Mouse (Mus musculus): ENCODE data around the gene Uvrag. TPM values are rescaled to one million over a fixed set of nuclear protein-coding genes. Genes with fewer than 3 reads are reported as not detected.
A peak's percentile ranks its signal among the peaks of the same experiment; 100 is the strongest.

The Uvrag gene
- polyA plus RNA-seq, 1 experiment from 2014 or later: 25.1 TPM

GRCm38 (mm10) chr7:98994137-98994536 lies 146.8 kb downstream of the Uvrag start:
- WGBS: 53% methylated on average over 6 of the region's 6 CpGs
- no peak for ATAC-seq (ENCODE audit: insufficient read depth)
- no peak overlapping the region for H3K9ac ChIP-seq
- H3K36me3 ChIP-seq (ENCODE audit: insufficient read depth): peaks cover 8% of the 10 kb centered on the region
- DNase-seq: no peak
- H3K4me3 ChIP-seq (ENCODE audit: low read depth, low read length): no peak overlapping the region
- H3K4me2 ChIP-seq: no peak overlapping the region
- no peaks in the 10 kb centered on the region for H3K27me3 ChIP-seq (ENCODE audit: insufficient read depth, low read length)
- H3K9me3 ChIP-seq (ENCODE audit: low read depth, low read length): no peaks in the 10 kb centered on the region
- H3K4me1 ChIP-seq (ENCODE audit: insufficient read depth): peaks cover 3% of the 10 kb centered on the region; the same call in 1 of the 2 replicates
- no peak for TF ChIP-seq CTCF (IDR thresholded peaks at IDR 0.05; ENCODE audit: low read depth)
- H3K27ac ChIP-seq (ENCODE audit: low read depth): 0 out of 2 replicates have a peak overlapping the region, but pooled peaks have one; percentile 48

- Histone ChIP-seq H3K4me2 (no peak overlapping the region), H3K36me3 (ENCODE audit: insufficient read depth) (peaks cover 8% of the 10 kb centered on the region), H3K4me1 (ENCODE audit: insufficient read depth) (peaks cover 3% of the 10 kb centered on the region; the same call in 1 of the 2 replicates), H3K27me3 (ENCODE audit: insufficient read depth, low read length) (no peaks in the 10 kb centered on the region), H3K9me3 (ENCODE audit: low read depth, low read length) (no peaks in the 10 kb centered on the region), H3K9ac (no peak overlapping the region), H3K27ac (ENCODE audit: low read depth) (no peak overlapping the region), H3K4me3 (ENCODE audit: low read depth, low read length) (no peak overlapping the region)
- WGBS: 67% methylated on average over 4 of the region's 4 CpGs
- ATAC-seq (ENCODE audit: insufficient read depth) (no peak), DNase-seq (no peak)
- TF ChIP-seq CTCF (IDR thresholded peaks at IDR 0.05; ENCODE audit: low read depth): no peak
These were observed 147.5 kb downstream of the Uvrag start for GRCm38 (mm10) chr7:98993395-98993794.

GRCm38 (mm10) chr7:98991204-98991761 lies 149.7 kb downstream of the Uvrag start:
- no peaks in the 10 kb centered on the region for H3K9me3 ChIP-seq (ENCODE audit: low read depth, low read length)
- H3K9ac ChIP-seq: no peak overlapping the region
- DNase-seq (no peak), ATAC-seq (ENCODE audit: insufficient read depth) (no peak)
- no peak overlapping the region for H3K4me3 ChIP-seq (ENCODE audit: low read depth, low read length)
- no peak for TF ChIP-seq CTCF (IDR thresholded peaks at IDR 0.05; ENCODE audit: low read depth)
- H3K4me1 ChIP-seq (ENCODE audit: insufficient read depth): peaks cover 3% of the 10 kb centered on the region; the same call in 1 of the 2 replicates
- H3K4me2 ChIP-seq: no peak overlapping the region
- H3K36me3 ChIP-seq (ENCODE audit: insufficient read depth): peaks cover 15% of the 10 kb centered on the region
- no peak overlapping the region for H3K27ac ChIP-seq (ENCODE audit: low read depth)
- WGBS: 98% methylated on average over 2 of the region's 2 CpGs
- H3K27me3 ChIP-seq (ENCODE audit: insufficient read depth, low read length): no peaks in the 10 kb centered on the region

GRCm38 (mm10) chr7:98990510-98990909 lies 150.4 kb downstream of the Uvrag start:
- Histone ChIP-seq H3K4me2 (no peak overlapping the region), H3K9ac (no peak overlapping the region), H3K4me3 (ENCODE audit: low read depth, low read length) (no peak overlapping the region), H3K36me3 (ENCODE audit: insufficient read depth) (peaks cover 15% of the 10 kb centered on the region), H3K9me3 (ENCODE audit: low read depth, low read length) (no peaks in the 10 kb centered on the region), H3K27ac (ENCODE audit: low read depth) (no peak overlapping the region), H3K4me1 (ENCODE audit: insufficient read depth) (peaks cover 3% of the 10 kb centered on the region; the same call in 1 of the 2 replicates), H3K27me3 (ENCODE audit: insufficient read depth, low read length) (no peaks in the 10 kb centered on the region)
- no peak for ATAC-seq (ENCODE audit: insufficient read depth)
- TF ChIP-seq CTCF (IDR thresholded peaks at IDR 0.05; ENCODE audit: low read depth): no peak
- 40% methylated on average over 1 of the region's 1 CpGs for WGBS
- no peak for DNase-seq

- DNase-seq (no peak), ATAC-seq (ENCODE audit: insufficient read depth) (no peak)
- no peaks in the 10 kb centered on the region for H3K4me1 ChIP-seq (ENCODE audit: insufficient read depth)
- no peak for TF ChIP-seq CTCF (IDR thresholded peaks at IDR 0.05; ENCODE audit: low read depth)
- no peak overlapping the region for H3K4me3 ChIP-seq (ENCODE audit: low read depth, low read length)
- H3K4me2 ChIP-seq: no peak overlapping the region
- 92% methylated on average over 14 of the region's 14 CpGs for WGBS
- peaks cover 15% of the 10 kb centered on the region for H3K36me3 ChIP-seq (ENCODE audit: insufficient read depth)
- H3K27ac ChIP-seq (ENCODE audit: low read depth): no peak overlapping the region
- H3K9ac ChIP-seq: no peak overlapping the region
- H3K27me3 ChIP-seq (ENCODE audit: insufficient read depth, low read length): no peaks in the 10 kb centered on the region
- H3K9me3 ChIP-seq (ENCODE audit: low read depth, low read length): no peaks in the 10 kb centered on the region
These were observed 153.9 kb downstream of the Uvrag start for GRCm38 (mm10) chr7:98986962-98987441.

- Histone ChIP-seq H3K36me3 (ENCODE audit: insufficient read depth) (peaks cover 7% of the 10 kb centered on the region; the same call in 1 of the 2 replicates), H3K4me1 (ENCODE audit: insufficient read depth) (no peaks in the 10 kb centered on the region), H3K9me3 (ENCODE audit: low read depth, low read length) (no peaks in the 10 kb centered on the region), H3K9ac (no peak overlapping the region), H3K27me3 (ENCODE audit: insufficient read depth, low read length) (no peaks in the 10 kb centered on the region), H3K27ac (ENCODE audit: low read depth) (no peak overlapping the region), H3K4me3 (ENCODE audit: low read depth, low read length) (no peak overlapping the region), H3K4me2 (no peak overlapping the region)
- DNase-seq: no peak
- no peak for ATAC-seq (ENCODE audit: insufficient read depth)
- 26% methylated on average over 2 of the region's 2 CpGs for WGBS
- TF ChIP-seq CTCF (IDR thresholded peaks at IDR 0.05; ENCODE audit: low read depth): no peak
These were observed 155.0 kb downstream of the Uvrag start for GRCm38 (mm10) chr7:98985935-98986334.

GRCm38 (mm10) chr7:98985489-98985888 lies 155.5 kb downstream of the Uvrag start:
- DNase-seq (no peak), ATAC-seq (ENCODE audit: insufficient read depth) (no peak)
- Histone ChIP-seq H3K9me3 (ENCODE audit: low read depth, low read length) (no peaks in the 10 kb centered on the region), H3K27me3 (ENCODE audit: insufficient read depth, low read length) (no peaks in the 10 kb centered on the region), H3K4me3 (ENCODE audit: low read depth, low read length) (no peak overlapping the region), H3K9ac (no peak overlapping the region), H3K36me3 (ENCODE audit: insufficient read depth) (peaks cover 7% of the 10 kb centered on the region; the same call in 1 of the 2 replicates), H3K4me2 (no peak overlapping the region), H3K4me1 (ENCODE audit: insufficient read depth) (no peaks in the 10 kb centered on the region), H3K27ac (ENCODE audit: low read depth) (no peak overlapping the region)
- no peak for TF ChIP-seq CTCF (IDR thresholded peaks at IDR 0.05; ENCODE audit: low read depth)
- 76% methylated on average over 6 of the region's 6 CpGs for WGBS
